Mouse (Mus musculus): ENCODE results near the gene Cadps2.

- TF ChIP-seq EP300 (IDR thresholded peaks at IDR 0.05; ENCODE audit: insufficient read depth, low read depth, low read length) (no peak), CTCF (IDR thresholded peaks at IDR 0.05; ENCODE audit: low read depth, low read length) (no peak)
These were observed 588.8 kb downstream of the Cadps2 start for GRCm38 (mm10) chr6:23250288-23250955.
